Mouse (Mus musculus): ENCODE measurements at regions not wholly inside any gene's neighbourhood (a gene's known extent, or its start where the extent isn't known, plus 50 kb on each side); places are given as distances from the start of the nearest gene placed in this dataset.

GRCm38 (mm10) chr11:6759578-6759977 is 77.9 kb downstream of the Gm11983 start:
- no peak for TF ChIP-seq CTCF (IDR thresholded peaks at IDR 0.05; ENCODE audit: insufficient read depth, low read length)
- TF ChIP-seq POLR2A (IDR thresholded peaks at IDR 0.05; ENCODE audit: borderline replicate concordance, extremely low read depth, low read depth, low read length) = no peak

Measured in lung, adult 2 months (tissue).